Mouse (Mus musculus) heart, embryonic 15.5 days (tissue): Measurements from ENCODE around the gene Olfr538. TPM values are rescaled to one million over a fixed set of nuclear protein-coding genes. Genes with fewer than 3 reads are reported as not detected.
"Not testable (repeated sequence)": the region's sequence is repeated elsewhere in the genome, so short reads cannot be mapped to it uniquely, and the experiment has no call there.

ENCODE experiments used
- ATAC-seq: fragments of 200-750 bp; cut with Nextera tagmentation; replicated peaks from 2 replicates; pipeline ENCODE4 v1.8.0; 2017; ENCODE audit warnings: low read depth, moderate TSS enrichment; ENCODE audit not compliant: insufficient number of reproducible peaks, insufficient read depth, low FRiP score
- H3K27ac ChIP-seq: fragments of 300-500 bp; sonication (generic); 2 replicates; pipeline ENCODE4 v1.5.1; 2015; ENCODE audit warnings: mild to moderate bottlenecking, inconsistent platforms
- H3K27me3 ChIP-seq: fragments of 300-500 bp; sonication (generic); 2 replicates; pipeline ENCODE4 v1.6.1; 2015; ENCODE audit warnings: inconsistent platforms
- H3K36me3 ChIP-seq: fragments of 300-500 bp; sonication (generic); 2 replicates; pipeline ENCODE4 v1.6.1; 2015; ENCODE audit warnings: mild to moderate bottlenecking, inconsistent platforms
- H3K4me1 ChIP-seq: fragments of 300-500 bp; sonication (generic); replicated peaks from 2 replicates; pipeline ENCODE4 v1.6.1; 2015; ENCODE audit warnings: inconsistent platforms
- H3K4me2 ChIP-seq: fragments of 300-500 bp; sonication (generic); 2 replicates; pipeline ENCODE4 v1.6.1; 2015; ENCODE audit warnings: inconsistent platforms, mild to moderate bottlenecking, moderate library complexity
- H3K4me3 ChIP-seq: fragments of 300-500 bp; sonication (generic); 2 replicates; pipeline ENCODE4 v1.5.1; 2015; ENCODE audit warnings: mild to moderate bottlenecking, inconsistent platforms
- H3K9ac ChIP-seq: fragments of 300-500 bp; sonication (generic); 2 replicates; pipeline ENCODE4 v1.6.1; 2015; ENCODE audit warnings: mild to moderate bottlenecking, inconsistent platforms
- H3K9me3 ChIP-seq: fragments of 300-500 bp; sonication (generic); replicated peaks from 2 replicates; pipeline ENCODE4 v1.6.1; 2016; ENCODE audit warnings: inconsistent platforms
- WGBS: fragments of 180-500 bp; shearing (Covaris S2); methylation state at CpG from one replicate; pipeline ENCODE4 v1.1.7; 2015; ENCODE audit warnings: mixed read lengths; 5-methylcytosine and 5-hydroxymethylcytosine counted together
- polyA plus RNA-seq: library from polyadenylated mRNA; unstranded; fragments of >200 nt; fragmentation: Nextera tagmentation; extraction: Ambion mirVana; gene quantifications from 2 replicates; pipeline ENCODE4 v1.2.1, GENCODE M21; 2015

The Olfr538 gene
- not detected in 2 replicates for polyA plus RNA-seq

GRCm38 (mm10) chr7:140567586-140567985 is at the start of gene Olfr538:
Gene Olfr538 (plus strand): TSS chr7:140567886.
- ATAC-seq: no peak
- Histone ChIP-seq H3K4me1 (no peaks in the 10 kb centered on the region), H3K9ac (no peak within 1 kb of the TSS), H3K27ac (no peak within 1 kb of the TSS), H3K4me2 (no peak within 1 kb of the TSS), H3K36me3 (no peaks in the 10 kb centered on the region), H3K27me3 (no peaks in the 10 kb centered on the region), H3K9me3 (no peaks in the 10 kb centered on the region), H3K4me3 (no peak within 1 kb of the TSS)
- 56% methylated on average over 3 of the region's 3 CpGs for WGBS

GRCm38 (mm10) chr7:140539746-140540145 is 27.9 kb upstream of the Olfr538 start:
- no peak for ATAC-seq
- H3K9ac ChIP-seq: no peak overlapping the region
- H3K27ac ChIP-seq: no peak overlapping the region
- no peak overlapping the region for H3K4me3 ChIP-seq
- no peak overlapping the region for H3K4me2 ChIP-seq
- no peaks in the 10 kb centered on the region for H3K9me3 ChIP-seq
- H3K36me3 ChIP-seq: no peaks in the 10 kb centered on the region
- H3K4me1 ChIP-seq: no peaks in the 10 kb centered on the region
- WGBS: 59% methylated on average over 2 of the region's 2 CpGs
- no peaks in the 10 kb centered on the region for H3K27me3 ChIP-seq

- 63% methylated on average over 2 of the region's 2 CpGs for WGBS
- not testable (repeated sequence) for ATAC-seq, H3K4me1 ChIP-seq, H3K9me3 ChIP-seq, H3K4me2 ChIP-seq, H3K9ac ChIP-seq, H3K36me3 ChIP-seq, H3K4me3 ChIP-seq, H3K27me3 ChIP-seq, H3K27ac ChIP-seq
Observed at GRCm38 (mm10) chr7:140600969-140601368, 33.3 kb downstream of the Olfr538 start, which contains the start of gene Olfr46. Gene Olfr46 (plus strand): TSS chr7:140601269.

Other genes with a start within 250 kb of the Olfr538 start
- gene Olfr525, start 247.0 kb upstream of the Olfr538 start, polyA plus RNA-seq: not detected in 2 replicates
- gene Olfr527, start 233.9 kb upstream of the Olfr538 start, polyA plus RNA-seq: not detected in 2 replicates
- not detected in 2 replicates for gene Olfr60, start 206.2 kb upstream of the Olfr538 start, polyA plus RNA-seq
- gene Olfr530, start 191.6 kb upstream of the Olfr538 start, polyA plus RNA-seq: not detected in 2 replicates
- not detected in 2 replicates for gene Olfr531, start 165.0 kb upstream of the Olfr538 start, polyA plus RNA-seq
- gene Olfr532, start 146.2 kb upstream of the Olfr538 start, polyA plus RNA-seq: not detected in 2 replicates
- not detected in 2 replicates for gene Olfr533, start 104.5 kb upstream of the Olfr538 start, polyA plus RNA-seq
- gene Olfr535, start 83.7 kb upstream of the Olfr538 start, polyA plus RNA-seq: not detected in 2 replicates
- not detected in 2 replicates for gene Olfr536, start 60.5 kb upstream of the Olfr538 start, polyA plus RNA-seq
- not detected in 2 replicates for gene Olfr46, start 33.4 kb downstream of the Olfr538 start, polyA plus RNA-seq
- gene Olfr61, start 61.1 kb downstream of the Olfr538 start, polyA plus RNA-seq: not detected in 2 replicates
- not detected in 2 replicates for gene Olfr53, start 78.6 kb downstream of the Olfr538 start, polyA plus RNA-seq
- gene Olfr539, start 92.0 kb downstream of the Olfr538 start, polyA plus RNA-seq: not detected in 2 replicates
- not detected in 2 replicates for gene Olfr45, start 114.1 kb downstream of the Olfr538 start, polyA plus RNA-seq
- gene Olfr541, start 129.4 kb downstream of the Olfr538 start, polyA plus RNA-seq: not detected in 2 replicates
- not detected in 2 replicates for gene Cyp2e1, start 195.9 kb downstream of the Olfr538 start, polyA plus RNA-seq
- gene Syce1, start 220.0 kb downstream of the Olfr538 start, polyA plus RNA-seq: 0.13 and 0.21 TPM in 2 replicates